Mouse (Mus musculus) neural tube, postnatal 0 days (tissue): Measurements from ENCODE around the gene Olfr175-ps1. TPM values are rescaled to one million over a fixed set of nuclear protein-coding genes. Genes with fewer than 3 reads are reported as not detected.

Experiments
- polyA plus RNA-seq: library from polyadenylated mRNA; unstranded; fragments of >200 nt; fragmentation: Nextera tagmentation; extraction: Ambion mirVana; gene quantifications from 2 replicates; pipeline ENCODE4 v1.2.1, GENCODE M21; 2015

The Olfr175-ps1 gene
- not detected in 2 replicates for polyA plus RNA-seq

DNA sequence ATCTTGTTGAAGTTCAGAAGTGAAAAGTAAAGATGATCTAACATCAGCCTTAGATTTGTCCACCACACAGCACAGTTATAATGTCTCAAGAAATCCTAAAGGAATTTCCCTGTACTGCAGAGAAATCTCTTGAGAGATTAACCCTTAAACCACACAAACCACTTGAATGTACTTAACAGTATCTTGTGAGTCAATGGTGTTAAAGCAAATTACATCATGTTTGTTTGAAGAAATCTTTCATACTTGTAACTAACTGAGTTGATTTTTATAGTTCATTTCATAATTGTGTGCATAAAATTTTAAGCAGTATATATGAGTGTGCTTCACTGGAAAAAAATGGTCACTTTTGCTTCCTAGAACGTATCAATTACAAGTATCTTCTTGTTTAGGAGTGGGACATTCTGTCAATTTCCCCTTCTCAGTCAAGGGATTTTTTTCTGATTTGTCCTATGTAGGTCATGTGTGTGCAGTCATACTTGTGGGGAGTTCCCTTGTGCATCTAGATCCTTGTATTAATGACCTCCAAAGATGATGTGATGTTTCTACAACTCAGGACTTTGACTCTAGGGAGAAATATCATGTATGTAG is at the start of gene Olfr175-ps1:
Gene Olfr175-ps1, minus strand, starts transcription at position 51 of the 588 bp plus-strand sequence.

DNA sequence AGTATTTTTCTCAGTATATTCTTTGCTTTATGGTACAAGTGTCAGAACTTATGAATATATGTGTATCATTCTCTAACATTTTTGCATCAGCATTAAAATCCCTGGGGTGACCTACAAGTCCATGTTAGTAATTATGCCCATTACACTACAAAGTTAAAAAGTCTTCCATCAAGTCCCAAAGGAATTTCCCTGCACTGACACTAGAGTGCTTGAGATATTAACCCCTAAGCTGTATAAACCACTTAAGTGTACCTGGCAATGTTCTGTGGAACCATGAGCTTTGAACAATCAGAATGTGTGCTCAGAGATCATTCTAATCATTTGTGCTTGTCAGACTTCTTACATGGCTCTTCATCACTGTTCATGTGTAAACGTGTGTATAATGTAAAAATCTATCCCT is 48.1 kb upstream of the Olfr175-ps1 start, which contains the start of gene Olfr177:
Gene Olfr177, minus strand, starts transcription at position 101 of the 400 bp plus-strand sequence.

DNA sequence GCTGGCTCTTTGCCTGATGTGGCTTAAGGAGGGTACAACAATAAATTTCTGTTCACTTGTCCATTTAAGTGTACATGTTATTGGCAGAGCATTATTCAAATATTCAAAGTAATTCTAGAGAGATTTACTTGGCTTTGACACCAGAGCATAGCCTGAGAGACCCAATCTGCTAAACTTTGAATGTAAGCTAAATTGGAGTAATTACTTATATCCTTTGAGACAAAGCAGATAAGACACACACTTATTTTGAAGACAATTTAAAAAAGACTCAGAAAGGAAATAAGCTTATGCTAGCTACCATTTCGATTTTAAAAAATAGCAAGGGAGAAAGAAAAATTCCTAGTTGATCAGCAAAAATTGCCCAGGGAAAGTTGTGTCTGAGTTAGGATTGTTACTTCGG is 26.4 kb downstream of the Olfr175-ps1 start, which contains the start of gene Olfr173:
Gene Olfr173, minus strand, starts transcription at position 101 of the 400 bp plus-strand sequence.

Other genes starting within 250 kb of the Olfr175-ps1 start
- not detected in 2 replicates for gene Gm813, start 209.8 kb downstream of the Olfr175-ps1 start, polyA plus RNA-seq
- not detected in 2 replicates for gene E330017A01Rik, start 188.0 kb downstream of the Olfr175-ps1 start, polyA plus RNA-seq
- 19.6 and 22.6 TPM in 2 replicates for gene Cpox, start 156.5 kb downstream of the Olfr175-ps1 start, polyA plus RNA-seq
- not detected in 2 replicates for gene Gpr15, start 107.7 kb downstream of the Olfr175-ps1 start, polyA plus RNA-seq
- gene Cldnd1, start 98.9 kb downstream of the Olfr175-ps1 start, polyA plus RNA-seq, result 167 and 171 TPM in 2 replicates
- not detected in 2 replicates for gene Olfr172, start 63.6 kb downstream of the Olfr175-ps1 start, polyA plus RNA-seq
- not detected in 2 replicates for gene Olfr173, start 26.5 kb downstream of the Olfr175-ps1 start, polyA plus RNA-seq
- gene Olfr177, start 48.0 kb upstream of the Olfr175-ps1 start, polyA plus RNA-seq, result not detected in 2 replicates
- gene Olfr178, start 65.3 kb upstream of the Olfr175-ps1 start, polyA plus RNA-seq, result not detected in 2 replicates
- gene Olfr181, start 102.0 kb upstream of the Olfr175-ps1 start, polyA plus RNA-seq, result not detected in 2 replicates
- not detected in 2 replicates for gene Olfr180, start 102.6 kb upstream of the Olfr175-ps1 start, polyA plus RNA-seq
- not detected in 2 replicates for gene Olfr183, start 168.6 kb upstream of the Olfr175-ps1 start, polyA plus RNA-seq
- gene Olfr186, start 203.5 kb upstream of the Olfr175-ps1 start, polyA plus RNA-seq, result not detected in 2 replicates
- gene Olfr187, start 213.0 kb upstream of the Olfr175-ps1 start, polyA plus RNA-seq, result not detected in 2 replicates